In the genomic region with DNA sequence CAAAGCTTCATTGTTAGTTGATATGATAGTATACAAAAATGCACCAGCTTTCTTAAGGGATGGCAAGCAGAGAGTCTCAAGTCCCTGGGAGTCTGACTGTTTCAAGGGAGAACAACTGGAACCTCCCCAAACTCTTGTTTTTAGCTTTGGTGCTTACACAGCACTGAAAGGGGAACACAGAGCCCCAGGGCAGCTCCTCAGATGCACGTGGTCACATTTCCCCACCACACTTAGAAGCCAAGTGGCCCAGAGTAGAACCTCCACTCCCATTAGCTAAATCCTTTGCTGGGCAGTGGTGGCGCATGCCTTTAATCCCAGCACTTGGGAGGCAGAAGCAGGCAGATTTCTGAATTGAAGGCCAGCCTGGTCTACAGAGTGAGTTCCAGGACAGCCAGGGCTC, we compare ENCODE assay signal across 14 mouse cellular contexts. TPM values are rescaled to one million over a fixed set of nuclear protein-coding genes. Genes with fewer than 3 reads are reported as not detected.
"Had no signal": no experiment of that assay in that cellular context is flagged by ENCODE, and none has a peak within 500 bp of the region (broad histone marks: within the 10 kb centered on the region; RNA-seq: fewer than 3 reads in every experiment).

No protein-coding gene starts in this region.

- DNase-seq: kidney, adult 18-20 months; kidney, postnatal 10 days; kidney, postnatal 4 days; liver, embryonic 13.5 days; liver, postnatal 0 days; lung, postnatal 14 days; right cerebral cortex, adult 18-20 months; thymus, adult 2 months; thymus, postnatal 25 days had no signal

- H3K27ac ChIP-seq: liver, embryonic 13.5 days; lung, embryonic 15.5 days; stomach, embryonic 15.5 days had no signal

- ATAC-seq: liver, postnatal 0 days had no signal

RNA-seq across cellular contexts. Expression of a gene that starts 21.7 kb away (rescaled TPM):
- total RNA-seq: midbrain, postnatal 0 days had no signal
- polyA plus RNA-seq: limb, embryonic 10.5 days; liver, embryonic 13.5 days; liver, postnatal 0 days; lung, embryonic 15.5 days; midbrain, postnatal 0 days; spleen, adult 2 months had no signal
